Mouse (Mus musculus) embryonic fibroblast, embryonic 13.5 days (primary cell): Measurements from ENCODE around the gene 1500011B03Rik. TPM values are rescaled to one million over a fixed set of nuclear protein-coding genes. Genes with fewer than 3 reads are reported as not detected.

Source experiments
- H3K27ac ChIP-seq: 2 replicates; pipeline ENCODE4 v1.5.1; 2012; ENCODE audit warnings: low read length, control low read depth, inconsistent platforms; ENCODE audit not compliant: insufficient read depth
- H3K4me1 ChIP-seq: 2 replicates; pipeline ENCODE4 v1.6.1; 2011; ENCODE audit warnings: low read length; ENCODE audit not compliant: control insufficient read depth, insufficient read depth
- H3K4me3 ChIP-seq: 2 replicates; pipeline ENCODE4 v1.5.1; 2011; ENCODE audit warnings: mild to moderate bottlenecking, control low read depth, low read length; ENCODE audit not compliant: insufficient read depth
- CTCF ChIP-seq: IDR thresholded peaks from 2 replicates; pipeline ENCODE4 v1.5.1; 2011; ENCODE audit warnings: mild to moderate bottlenecking, control low read depth, low read length, moderate library complexity, borderline replicate concordance; ENCODE audit not compliant: insufficient read depth
- POLR2A ChIP-seq: IDR thresholded peaks from 2 replicates; pipeline ENCODE4 v1.6.1; 2011; ENCODE audit warnings: low read depth, mild to moderate bottlenecking, control low read depth, low read length, moderate library complexity
- polyA plus RNA-seq: library from polyadenylated mRNA; stranded (reverse); fragments of >200 nt; gene quantifications from 2 replicates; pipeline ENCODE4 v1.2.4, GENCODE M21; 2011; ENCODE audit warnings: low read depth; ENCODE audit not compliant: missing spikeins, insufficient read length

Gene 1500011B03Rik
- polyA plus RNA-seq, 1 experiment, result 31.2 TPM

- Histone ChIP-seq H3K27ac (no peak overlapping the region), H3K4me3 (peak overlapping the region; percentile 87), H3K4me1 (peaks cover 8% of the 10 kb centered on the region)
- TF ChIP-seq POLR2A (no peak), CTCF (no peak)
Measured at GRCm38 (mm10) chr5:114772456-114773203, 50.6 kb downstream of the 1500011B03Rik start.

GRCm38 (mm10) chr5:114771796-114772195 is 51.5 kb downstream of the 1500011B03Rik start:
- peak overlapping the region; percentile 87 for H3K4me3 ChIP-seq
- TF ChIP-seq POLR2A, result no peak
- TF ChIP-seq CTCF, result no peak
- peaks cover 8% of the 10 kb centered on the region for H3K4me1 ChIP-seq
- H3K27ac ChIP-seq, result no peak overlapping the region

GRCm38 (mm10) chr5:114769786-114770185 is 53.5 kb downstream of the 1500011B03Rik start:
- no peak overlapping the region for H3K27ac ChIP-seq

GRCm38 (mm10) chr5:114767185-114767584 is 56.1 kb downstream of the 1500011B03Rik start:
- Histone ChIP-seq H3K4me3 (no peak overlapping the region), H3K4me1 (peaks cover 8% of the 10 kb centered on the region), H3K27ac (no peak overlapping the region)
- TF ChIP-seq POLR2A (no peak), CTCF (no peak)

More at GRCm38 (mm10) chr5:114769786-114770185, 53.5 kb downstream of the 1500011B03Rik start:
- TF ChIP-seq POLR2A (no peak), CTCF (no peak)
- no peak overlapping the region for H3K4me3 ChIP-seq
- H3K4me1 ChIP-seq, result peaks cover 8% of the 10 kb centered on the region

- no peak for TF ChIP-seq CTCF
- no peak for TF ChIP-seq POLR2A
- Histone ChIP-seq H3K4me1 (peaks cover 3% of the 10 kb centered on the region; the same call in 1 of the 2 replicates), H3K27ac (no peak overlapping the region), H3K4me3 (no peak overlapping the region)
Measured at GRCm38 (mm10) chr5:114766686-114767085, 56.6 kb downstream of the 1500011B03Rik start.

GRCm38 (mm10) chr5:114764812-114765735 is 58.2 kb downstream of the 1500011B03Rik start:
- no peak overlapping the region for H3K4me3 ChIP-seq
- TF ChIP-seq POLR2A, result no peak
- peak; percentile 11; the same call in 1 of the 2 replicates for TF ChIP-seq CTCF
- H3K4me1 ChIP-seq, result no peaks in the 10 kb centered on the region
- H3K27ac ChIP-seq, result no peak overlapping the region

GRCm38 (mm10) chr5:114761980-114762379 is 61.3 kb downstream of the 1500011B03Rik start:
- no peak overlapping the region for H3K4me3 ChIP-seq
- no peak overlapping the region for H3K27ac ChIP-seq
- no peaks in the 10 kb centered on the region for H3K4me1 ChIP-seq
- no peak for TF ChIP-seq POLR2A
- TF ChIP-seq CTCF, result no peak

- Histone ChIP-seq H3K27ac (no peak overlapping the region), H3K4me3 (no peak overlapping the region), H3K4me1 (no peaks in the 10 kb centered on the region)
- TF ChIP-seq CTCF (no peak), POLR2A (no peak)
Measured at GRCm38 (mm10) chr5:114759536-114760090, 63.7 kb downstream of the 1500011B03Rik start.

Other genes starting within 250 kb of the 1500011B03Rik start
- 1.1 and 2.0 TPM in 2 replicates for gene Trpv4, start 165.0 kb downstream of the 1500011B03Rik start, polyA plus RNA-seq
- 46.6 TPM in 2 replicates for gene Gltp, start 132.5 kb downstream of the 1500011B03Rik start, polyA plus RNA-seq
- 6.8 and 7.8 TPM in 2 replicates for gene Tchp, start 115.7 kb downstream of the 1500011B03Rik start, polyA plus RNA-seq
- 85.8 and 104 TPM in 2 replicates for gene Ankrd13a, start 48.8 kb downstream of the 1500011B03Rik start, polyA plus RNA-seq
- gene Git2, start 48.0 kb downstream of the 1500011B03Rik start, polyA plus RNA-seq, result 50.0 and 58.0 TPM in 2 replicates
- gene 4930519G04Rik, start 30.2 kb upstream of the 1500011B03Rik start, polyA plus RNA-seq, result not detected in 2 replicates
- 0.23 TPM in 1 of 2 replicates, not detected in the other for gene Gm9936, start 35.2 kb upstream of the 1500011B03Rik start, polyA plus RNA-seq
- 19.7 and 32.2 TPM in 2 replicates for gene Oasl2, start 73.5 kb upstream of the 1500011B03Rik start, polyA plus RNA-seq
- gene Oasl1, start 99.8 kb upstream of the 1500011B03Rik start, polyA plus RNA-seq, result 0.47 and 0.75 TPM in 2 replicates
- 14.7 and 16.6 TPM in 2 replicates for gene 2210016L21Rik, start 118.7 kb upstream of the 1500011B03Rik start, polyA plus RNA-seq
- not detected in 2 replicates for gene Hnf1a, start 147.6 kb upstream of the 1500011B03Rik start, polyA plus RNA-seq
- gene Sppl3, start 187.7 kb upstream of the 1500011B03Rik start, polyA plus RNA-seq, result 72.7 and 85.3 TPM in 2 replicates